Mouse (Mus musculus): ENCODE results near the gene Ocm.
"Not testable (repeated sequence)": the region's sequence is repeated elsewhere in the genome, so short reads cannot be mapped to it uniquely, and the experiment has no call there.

Ocm gene

GRCm38 (mm10) chr5:144026620-144027263, at the start of gene Ocm:
Gene Ocm (minus strand): TSS chr5:144026670.
- no peak for DNase-seq

DNA sequence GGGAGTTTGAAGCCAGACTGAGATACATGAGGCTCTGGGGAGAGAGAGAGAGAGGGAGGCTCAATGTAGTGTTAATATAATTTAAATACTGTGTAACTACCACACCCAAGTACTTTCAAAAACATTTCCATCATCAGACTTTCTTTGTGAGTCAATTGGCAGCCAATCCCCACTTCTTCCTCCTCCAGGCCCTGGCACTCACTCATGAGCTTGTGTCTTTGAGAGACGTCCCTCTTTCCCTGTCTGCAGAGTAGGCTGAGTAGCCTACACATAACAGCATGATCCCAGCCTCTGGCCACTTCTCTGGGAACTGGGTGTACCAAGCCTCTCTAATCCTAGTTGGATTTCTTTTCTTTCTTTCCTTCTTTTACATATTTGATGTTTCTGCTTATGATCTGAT, 44.8 kb upstream of the Ocm start:
- DNase-seq: no peak

DNA sequence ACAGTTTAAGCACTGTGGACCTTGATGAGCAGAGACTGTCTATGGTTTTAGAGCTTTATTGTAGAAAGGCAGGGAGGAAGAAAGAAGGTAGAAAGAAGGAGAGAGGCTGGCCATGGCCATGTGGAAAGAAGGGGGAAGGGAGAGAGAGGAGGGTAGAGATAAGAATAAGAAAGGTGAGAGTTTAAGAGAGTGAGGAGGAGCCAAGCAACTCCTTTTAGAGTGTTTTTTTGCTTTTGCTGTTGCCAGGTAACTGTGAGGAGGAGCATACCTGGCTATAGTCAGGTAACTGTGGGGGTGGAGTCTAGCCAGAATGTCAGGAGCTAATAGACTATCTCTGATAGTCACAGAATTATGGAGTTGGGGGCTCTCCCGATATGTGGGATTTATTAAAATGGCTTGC, 43.6 kb upstream of the Ocm start:
- no peak for DNase-seq

- DNase-seq: no peak
Measured at GRCm38 (mm10) chr5:144066036-144066435, 39.6 kb upstream of the Ocm start.

GRCm38 (mm10) chr5:144064093-144064492, 37.6 kb upstream of the Ocm start:
- no peak for DNase-seq

- no peak for DNase-seq
Measured at GRCm38 (mm10) chr5:144054340-144054739, 27.9 kb upstream of the Ocm start.

GRCm38 (mm10) chr5:144053450-144053849, 27.0 kb upstream of the Ocm start:
- DNase-seq: no peak

- no peak for DNase-seq
Measured at GRCm38 (mm10) chr5:144051268-144051667, 24.8 kb upstream of the Ocm start.

- no peak for DNase-seq
Measured at GRCm38 (mm10) chr5:144049881-144050280, 23.4 kb upstream of the Ocm start.

DNA sequence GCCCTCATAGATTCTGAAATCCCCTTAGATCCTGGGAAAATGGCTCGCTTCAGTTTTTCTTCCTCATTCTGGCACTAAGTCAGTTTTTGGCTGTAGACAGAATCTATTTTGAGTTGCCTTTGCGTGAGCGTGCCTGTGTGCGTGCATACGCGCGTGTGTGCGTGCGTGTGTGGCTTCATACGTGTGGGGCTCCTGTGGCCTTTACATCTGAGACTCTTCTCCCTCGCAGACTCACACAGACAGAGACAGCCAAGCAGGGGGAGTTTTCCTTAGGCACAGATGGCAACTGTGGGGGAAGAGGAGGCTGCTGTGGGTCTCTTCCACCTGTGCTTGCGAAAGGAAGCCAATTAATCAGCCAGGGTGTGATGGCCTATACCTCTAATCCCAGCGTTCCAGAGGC, 20.9 kb upstream of the Ocm start:
- peak; percentile 23 to 37 for DNase-seq

- DNase-seq: no peak
Measured at GRCm38 (mm10) chr5:144043166-144043565, 16.7 kb upstream of the Ocm start.

DNA sequence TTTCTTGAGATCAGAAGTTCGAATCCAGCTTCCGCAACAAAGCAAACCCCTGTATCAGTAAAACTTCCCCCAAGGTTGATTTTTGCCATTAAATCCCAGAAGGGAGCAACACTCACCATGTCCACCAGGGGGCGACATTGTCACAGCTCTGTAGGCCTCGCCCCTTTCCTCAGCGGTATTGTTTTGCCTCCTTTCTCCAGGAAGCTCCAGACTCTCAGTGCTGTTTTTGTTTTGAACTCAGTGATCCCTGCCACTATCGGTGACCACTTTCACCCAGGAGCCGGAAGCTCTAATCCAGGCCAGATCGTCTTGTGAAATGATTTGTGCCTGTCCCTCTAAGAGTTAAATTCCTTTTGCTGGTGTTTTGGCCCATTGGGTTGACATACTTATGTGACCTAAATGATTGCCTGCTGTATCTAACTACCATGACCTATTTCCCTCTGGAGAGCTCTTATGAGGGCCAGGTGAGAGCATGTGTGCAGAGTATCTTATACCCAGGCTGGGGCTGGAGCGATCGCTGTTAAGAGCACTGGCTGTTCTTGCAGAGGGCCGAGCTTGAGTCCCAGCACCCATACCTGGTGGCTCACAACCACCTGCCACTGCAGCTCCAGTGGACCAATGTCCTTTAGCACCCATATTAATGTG, 14.4 kb upstream of the Ocm start:
- DNase-seq: peak; percentile 65 to 81

GRCm38 (mm10) chr5:144039886-144040285, 13.4 kb upstream of the Ocm start:
- DNase-seq: no peak

DNA sequence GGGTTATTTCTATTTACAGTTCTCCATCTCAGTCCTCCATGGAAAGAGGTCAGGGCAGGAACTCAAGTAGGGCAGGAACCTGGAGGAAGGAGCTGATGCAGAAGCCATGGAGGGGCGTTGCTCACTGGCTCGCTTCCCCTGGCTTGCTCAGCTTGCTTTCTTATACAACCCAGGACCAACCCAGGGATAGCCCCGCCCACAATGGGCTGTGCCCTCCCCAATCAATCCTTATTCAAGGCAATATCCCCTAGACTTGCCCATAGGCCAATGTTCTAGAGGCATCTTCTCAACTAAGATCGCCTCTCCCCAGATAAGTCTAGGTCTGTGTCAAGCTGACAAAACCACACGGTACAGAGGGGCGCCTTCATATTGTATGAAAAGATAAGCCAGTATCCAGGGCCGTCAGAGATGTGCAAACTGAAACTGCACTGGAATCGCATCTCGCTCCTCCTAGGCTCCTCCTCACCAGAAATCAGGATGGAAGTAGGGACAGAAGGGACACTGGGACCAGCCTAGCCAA, 12.7 kb upstream of the Ocm start:
- DNase-seq: no peak

DNA sequence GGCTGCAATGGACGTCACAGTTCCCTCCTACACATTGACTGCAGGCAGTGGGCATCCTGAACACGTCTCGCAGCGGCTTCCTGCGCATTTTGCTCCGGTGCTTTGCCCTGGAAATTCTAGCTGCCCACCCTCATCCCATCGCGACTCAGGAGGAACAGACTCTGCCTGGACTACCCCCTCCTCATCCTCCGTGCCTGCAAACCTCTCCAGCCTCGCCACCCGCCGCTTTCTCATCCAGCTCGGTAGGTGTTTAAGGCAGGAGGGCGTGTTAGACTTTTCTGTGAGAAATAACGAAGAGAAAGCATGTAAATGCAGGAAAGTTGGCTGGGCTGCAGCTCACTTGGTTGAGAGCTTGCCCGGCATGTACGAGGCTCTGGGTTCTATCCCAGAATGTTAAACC, 10.5 kb upstream of the Ocm start:
- no peak for DNase-seq

- DNase-seq: no peak
Measured at GRCm38 (mm10) chr5:144034567-144034966, 8.1 kb upstream of the Ocm start.

GRCm38 (mm10) chr5:144032491-144032890, 6.0 kb upstream of the Ocm start:
- DNase-seq: no peak

DNA sequence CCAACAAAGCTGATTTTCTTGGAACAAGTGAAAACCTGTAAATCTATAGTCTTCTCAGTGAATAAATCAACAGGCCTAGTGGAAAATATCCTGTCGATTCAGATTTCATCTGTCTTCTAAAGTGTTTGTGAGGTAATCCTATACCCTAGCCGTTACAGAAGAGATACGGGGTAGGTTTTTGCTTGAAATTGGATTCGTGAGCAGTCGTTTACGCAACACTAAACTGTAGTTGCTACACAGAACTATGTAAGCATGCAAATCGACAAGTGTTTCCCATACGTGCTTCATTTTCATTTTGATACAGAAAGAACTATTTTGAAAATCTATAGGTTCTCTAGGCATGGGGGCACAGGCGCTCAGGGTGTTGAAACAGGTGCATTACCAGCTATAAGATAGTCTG, 10.6 kb downstream of the Ocm start:
- DNase-seq: no peak

- DNase-seq: no peak
Measured at GRCm38 (mm10) chr5:144015312-144015650, 11.2 kb downstream of the Ocm start.

DNA sequence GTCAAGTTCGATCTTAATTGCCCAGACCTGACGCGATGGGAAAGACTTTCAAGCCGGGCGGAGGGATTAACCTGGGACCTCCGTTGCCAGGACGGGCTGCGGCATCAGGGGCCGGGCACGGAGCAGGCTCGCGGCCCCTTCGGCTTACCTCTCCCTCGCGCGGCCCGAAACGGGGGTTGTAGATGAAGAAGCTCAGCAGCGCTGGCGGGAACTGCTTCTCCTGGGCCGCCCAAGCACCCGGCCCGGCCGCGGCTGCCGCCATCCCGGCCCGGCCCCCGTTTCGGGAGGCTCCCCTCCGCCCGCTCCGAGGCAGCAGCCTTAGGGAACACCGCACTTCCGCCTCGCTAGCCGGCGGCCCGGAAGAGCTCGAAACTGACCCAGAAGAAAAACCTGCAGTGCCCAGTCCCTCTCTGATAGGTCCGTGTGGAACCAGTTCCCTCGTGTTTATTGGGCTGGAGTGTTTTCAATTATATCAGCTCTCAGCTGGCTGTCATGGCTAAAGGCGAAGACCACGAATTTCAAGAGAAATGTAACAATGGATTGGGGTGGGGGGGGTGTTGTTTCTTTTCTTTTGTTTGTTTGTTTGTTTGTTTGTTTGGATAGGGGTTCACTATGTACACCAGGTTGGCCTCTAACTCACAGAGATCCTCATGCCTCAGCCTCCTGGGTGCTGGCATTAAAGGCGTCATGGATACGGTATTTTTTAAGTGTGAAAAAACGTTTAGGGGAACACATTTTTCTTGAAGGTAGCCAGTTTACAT, 11.7 kb downstream of the Ocm start, which contains the start of gene Ccz1:
TSS of gene Ccz1 (minus strand) at position 327 of the 761 bp plus-strand sequence.
- DNase-seq: peak; percentile 81 to 84

- not testable (repeated sequence) for DNase-seq
Measured at GRCm38 (mm10) chr5:144013366-144014134, 12.9 kb downstream of the Ocm start.

DNA sequence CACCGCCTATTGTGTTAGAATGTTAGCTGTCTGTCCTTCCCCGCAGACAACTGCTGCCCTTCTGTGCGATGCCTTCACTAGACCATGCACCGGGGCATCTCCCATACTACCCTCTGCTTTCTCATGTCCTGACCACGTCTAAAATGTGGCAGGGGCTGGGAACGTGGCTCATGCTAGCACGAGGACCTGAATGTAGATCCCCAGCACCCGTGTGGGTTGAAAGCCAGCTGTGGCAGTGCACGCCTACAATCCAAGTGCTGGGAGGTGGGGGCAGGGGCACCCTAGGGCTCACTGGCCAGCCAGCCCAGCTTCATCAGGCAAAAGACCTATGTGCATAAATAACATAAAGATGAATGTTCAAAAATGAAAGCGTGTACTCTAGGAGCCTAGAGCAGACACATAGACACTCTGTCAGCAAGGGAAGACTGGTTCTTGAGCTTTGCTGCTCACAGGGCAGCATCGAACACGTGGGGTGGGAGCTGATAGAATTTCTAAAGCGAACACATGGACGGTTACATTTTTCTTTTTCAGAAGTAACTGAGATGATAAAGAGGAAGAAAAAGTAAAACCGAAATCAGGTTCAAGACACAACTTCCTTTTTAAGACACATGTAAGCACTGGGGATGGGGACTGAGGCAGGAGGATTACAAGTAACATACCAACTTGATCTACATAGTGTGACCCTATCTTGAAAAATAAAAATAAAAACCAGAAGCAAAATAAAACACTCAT, 23.8 kb downstream of the Ocm start:
- DNase-seq: no peak

Data from cerebellum, adult 18-20 months (tissue).